Mouse (Mus musculus) neural tube, embryonic 12.5 days (tissue): ENCODE data around the gene Srpk2. TPM values are rescaled to one million over a fixed set of nuclear protein-coding genes. Genes with fewer than 3 reads are reported as not detected.

Source experiments
- ATAC-seq: fragments of 200-750 bp; cut with Nextera tagmentation; 2 replicates; pipeline ENCODE4 v1.8.0; 2017; ENCODE audit warnings: low read depth, mild to moderate bottlenecking, moderate TSS enrichment, moderate library complexity; ENCODE audit not compliant: low FRiP score
- H3K27ac ChIP-seq: fragments of 300-500 bp; sonication (generic); 2 replicates; pipeline ENCODE4 v1.5.1; 2016
- H3K27me3 ChIP-seq: fragments of 300-500 bp; sonication (generic); replicated peaks from 2 replicates; pipeline ENCODE4 v1.6.1; 2016; ENCODE audit warnings: mild to moderate bottlenecking
- H3K36me3 ChIP-seq: fragments of 300-500 bp; sonication (generic); 2 replicates; pipeline ENCODE4 v1.6.1; 2016; ENCODE audit warnings: mild to moderate bottlenecking
- H3K4me1 ChIP-seq: fragments of 300-500 bp; sonication (generic); 2 replicates; pipeline ENCODE4 v1.6.1; 2016
- H3K4me2 ChIP-seq: fragments of 300-500 bp; sonication (generic); replicated peaks from 2 replicates; pipeline ENCODE4 v1.6.1; 2016; ENCODE audit warnings: mild to moderate bottlenecking
- H3K4me3 ChIP-seq: fragments of 300-500 bp; sonication (generic); 2 replicates; pipeline ENCODE4 v1.5.1; 2016
- H3K9ac ChIP-seq: fragments of 300-500 bp; sonication (generic); 2 replicates; pipeline ENCODE4 v1.6.1; 2016; ENCODE audit warnings: mild to moderate bottlenecking
- H3K9me3 ChIP-seq: fragments of 300-500 bp; sonication (generic); 2 replicates; pipeline ENCODE4 v1.6.1; 2016; ENCODE audit warnings: mild to moderate bottlenecking
- WGBS: fragments of 180-500 bp; shearing (Covaris S2); methylation state at CpG from one replicate; pipeline ENCODE4 v1.1.7; 2016; 5-methylcytosine and 5-hydroxymethylcytosine counted together
- polyA plus RNA-seq: library from polyadenylated mRNA; unstranded; fragments of >200 nt; fragmentation: Nextera tagmentation; extraction: Ambion mirVana; gene quantifications from 2 replicates; pipeline ENCODE4 v1.2.1, GENCODE M21; 2016

Srpk2 gene
- polyA plus RNA-seq, 1 experiment from 2014 or later = 75.3 TPM

GRCm38 (mm10) chr5:23523936-23524335 lies 160.5 kb downstream of the Srpk2 start:
- H3K36me3 ChIP-seq = peaks cover 24% of the 10 kb centered on the region
- no peaks in the 10 kb centered on the region for H3K27me3 ChIP-seq
- H3K27ac ChIP-seq = no peak overlapping the region
- no peak overlapping the region for H3K4me3 ChIP-seq
- 88% methylated on average over 3 of the region's 3 CpGs for WGBS
- no peak overlapping the region for H3K4me2 ChIP-seq
- 0 out of 2 replicates have a peak, but pooled peaks cover 4% of the 10 kb centered on the region for H3K4me1 ChIP-seq
- no peak for ATAC-seq
- no peak overlapping the region for H3K9ac ChIP-seq
- H3K9me3 ChIP-seq = no peaks in the 10 kb centered on the region

DNA sequence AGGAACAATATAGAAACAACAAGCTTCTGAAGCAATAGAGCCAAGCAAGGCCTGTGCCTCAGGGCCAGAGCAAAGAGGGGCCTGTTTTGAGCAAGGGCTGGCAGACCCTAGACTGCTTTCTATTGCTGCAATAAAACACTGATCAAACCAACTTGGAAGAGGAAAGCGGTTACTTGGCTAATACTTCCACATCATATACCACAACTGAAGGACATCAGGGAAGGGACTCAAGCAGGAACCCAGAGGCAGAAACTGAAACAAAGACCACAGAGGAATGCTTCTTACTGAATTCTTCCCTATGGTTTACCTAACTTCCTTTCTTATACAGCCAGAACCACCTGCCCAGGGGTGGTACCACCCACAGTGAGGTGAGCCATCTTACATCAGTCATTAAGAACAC lies 162.8 kb downstream of the Srpk2 start:
- ATAC-seq = no peak
- no peaks in the 10 kb centered on the region for H3K27me3 ChIP-seq
- H3K4me2 ChIP-seq = no peak overlapping the region
- H3K4me1 ChIP-seq = 0 out of 2 replicates have a peak, but pooled peaks cover 14% of the 10 kb centered on the region
- WGBS = 52% methylated on average over 1 of the region's 1 CpGs
- H3K36me3 ChIP-seq = peaks cover 27% of the 10 kb centered on the region
- H3K9me3 ChIP-seq = no peaks in the 10 kb centered on the region
- H3K27ac ChIP-seq = no peak overlapping the region
- no peak overlapping the region for H3K4me3 ChIP-seq
- no peak overlapping the region for H3K9ac ChIP-seq

DNA sequence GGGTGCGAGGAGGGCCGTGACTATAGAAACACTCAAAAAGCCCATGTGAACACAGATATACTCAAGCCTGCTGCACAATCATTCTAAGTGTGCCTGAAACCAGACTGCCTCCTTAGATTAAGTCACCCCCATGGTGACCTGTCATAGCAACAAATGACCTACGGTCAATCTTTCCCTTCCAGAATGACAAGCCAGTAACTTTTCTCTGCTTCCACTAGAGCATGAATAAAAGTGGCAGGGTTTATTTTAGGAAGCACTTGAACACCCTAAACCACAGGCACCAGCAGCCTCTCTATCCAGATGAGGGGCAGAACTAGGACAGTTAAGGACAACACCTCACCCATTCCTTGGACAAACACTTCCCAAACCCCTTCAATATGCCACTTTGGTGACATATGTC lies 164.7 kb downstream of the Srpk2 start:
- Histone ChIP-seq H3K4me1 (0 out of 2 replicates have a peak, but pooled peaks cover 14% of the 10 kb centered on the region), H3K4me3 (no peak overlapping the region), H3K4me2 (no peak overlapping the region), H3K27ac (no peak overlapping the region), H3K9me3 (no peaks in the 10 kb centered on the region), H3K36me3 (peaks cover 30% of the 10 kb centered on the region), H3K27me3 (no peaks in the 10 kb centered on the region), H3K9ac (no peak overlapping the region)
- no peak for ATAC-seq
- 93% methylated on average over 3 of the region's 3 CpGs for WGBS

- H3K9ac ChIP-seq = no peak overlapping the region
These were observed 165.7 kb downstream of the Srpk2 start for GRCm38 (mm10) chr5:23518673-23519072.

GRCm38 (mm10) chr5:23517839-23518238 lies 166.6 kb downstream of the Srpk2 start:
- ATAC-seq = no peak
- Histone ChIP-seq H3K4me1 (0 out of 2 replicates have a peak, but pooled peaks cover 14% of the 10 kb centered on the region), H3K36me3 (peaks cover 40% of the 10 kb centered on the region), H3K9ac (no peak overlapping the region), H3K4me3 (no peak overlapping the region), H3K4me2 (no peak overlapping the region), H3K27me3 (no peaks in the 10 kb centered on the region), H3K27ac (no peak overlapping the region), H3K9me3 (no peaks in the 10 kb centered on the region)
- WGBS = 74% methylated on average over 4 of the region's 4 CpGs

More at GRCm38 (mm10) chr5:23518673-23519072, 165.7 kb downstream of the Srpk2 start:
- Histone ChIP-seq H3K27ac (no peak overlapping the region), H3K4me2 (no peak overlapping the region), H3K4me3 (no peak overlapping the region), H3K36me3 (peaks cover 32% of the 10 kb centered on the region), H3K4me1 (0 out of 2 replicates have a peak, but pooled peaks cover 14% of the 10 kb centered on the region), H3K27me3 (no peaks in the 10 kb centered on the region), H3K9me3 (no peaks in the 10 kb centered on the region)
- whole genome bisulfite sequencing = 67% methylated on average over 3 of the region's 3 CpGs
- ATAC-seq = no peak

DNA sequence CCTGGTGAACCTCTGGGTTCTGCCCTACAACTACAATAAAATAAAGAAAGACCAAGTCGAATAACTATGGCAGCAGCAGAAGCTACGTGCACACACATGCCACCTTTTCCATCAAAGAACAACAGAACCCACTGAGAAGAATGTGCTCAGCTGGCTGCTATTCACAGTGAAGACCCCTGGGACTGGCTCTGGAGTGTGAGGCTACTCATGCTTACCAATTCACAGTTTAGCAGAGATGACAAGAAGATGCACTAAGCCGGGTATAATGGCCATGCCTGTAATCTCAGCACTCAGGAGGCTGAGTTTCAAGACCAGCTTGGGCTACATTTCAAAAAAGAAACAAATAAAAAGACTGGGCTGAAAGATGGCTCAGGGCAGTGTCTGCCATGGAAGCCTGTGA lies 167.5 kb downstream of the Srpk2 start:
- Histone ChIP-seq H3K27me3 (no peaks in the 10 kb centered on the region), H3K4me2 (no peak overlapping the region), H3K9me3 (no peaks in the 10 kb centered on the region), H3K4me3 (no peak overlapping the region), H3K4me1 (0 out of 2 replicates have a peak, but pooled peaks cover 14% of the 10 kb centered on the region), H3K36me3 (peaks cover 39% of the 10 kb centered on the region), H3K9ac (no peak overlapping the region), H3K27ac (no peak overlapping the region)
- 58% methylated on average over 3 of the region's 3 CpGs for WGBS
- ATAC-seq = peak; percentile 72; the same call in 1 of the 2 replicates

DNA sequence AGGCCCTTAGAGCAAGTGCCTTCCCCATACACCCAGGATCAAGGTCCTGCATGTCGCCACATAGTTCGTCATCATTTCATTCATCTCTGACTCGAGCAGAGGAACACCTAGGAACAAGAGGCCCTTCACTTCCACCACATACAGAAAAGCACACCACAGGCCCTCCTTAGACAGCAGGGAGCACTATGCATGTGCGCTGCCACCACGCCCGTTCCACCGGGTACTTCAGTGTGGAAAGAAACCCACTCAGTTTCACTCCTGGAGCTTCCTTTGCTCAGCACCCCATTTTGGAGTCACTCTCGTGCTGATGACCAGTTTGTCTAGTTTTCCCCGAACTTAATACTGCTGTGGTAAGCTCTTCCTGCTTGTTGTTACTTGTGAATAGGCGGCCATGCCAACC lies 169.4 kb downstream of the Srpk2 start:
- H3K27ac ChIP-seq = no peak overlapping the region
- WGBS = 91% methylated on average over 10 of the region's 10 CpGs
- peaks cover 38% of the 10 kb centered on the region for H3K36me3 ChIP-seq
- no peak overlapping the region for H3K9ac ChIP-seq
- H3K9me3 ChIP-seq = no peaks in the 10 kb centered on the region
- no peak overlapping the region for H3K4me2 ChIP-seq
- 0 out of 2 replicates have a peak, but pooled peaks cover 15% of the 10 kb centered on the region for H3K4me1 ChIP-seq
- no peak for ATAC-seq
- H3K4me3 ChIP-seq = no peak overlapping the region
- H3K27me3 ChIP-seq = no peaks in the 10 kb centered on the region

DNA sequence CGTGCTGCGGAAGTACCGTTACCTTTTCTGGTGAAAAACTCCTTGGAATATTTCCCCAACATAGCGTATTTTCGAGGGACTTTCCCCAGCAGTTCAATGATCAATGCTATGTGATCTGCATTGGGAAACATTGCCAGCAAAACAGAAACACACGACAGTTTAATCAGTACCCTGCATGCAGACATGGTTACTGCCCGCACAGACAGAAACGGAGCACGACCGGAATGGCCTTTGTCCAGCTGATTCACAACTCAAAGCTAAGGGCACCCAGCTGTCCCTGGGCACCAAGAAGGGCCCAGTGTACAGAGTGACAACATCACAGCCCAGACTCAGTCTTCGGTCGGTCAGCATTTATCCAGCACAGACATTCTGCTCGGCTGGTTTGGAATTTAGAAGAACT lies 170.9 kb downstream of the Srpk2 start:
- Histone ChIP-seq H3K9ac (no peak overlapping the region), H3K4me2 (no peak overlapping the region), H3K4me1 (0 out of 2 replicates have a peak, but pooled peaks cover 9% of the 10 kb centered on the region), H3K9me3 (no peaks in the 10 kb centered on the region), H3K36me3 (peaks cover 46% of the 10 kb centered on the region), H3K27me3 (no peaks in the 10 kb centered on the region), H3K27ac (no peak overlapping the region), H3K4me3 (no peak overlapping the region)
- 95% methylated on average over 13 of the region's 13 CpGs for WGBS
- no peak for ATAC-seq

DNA sequence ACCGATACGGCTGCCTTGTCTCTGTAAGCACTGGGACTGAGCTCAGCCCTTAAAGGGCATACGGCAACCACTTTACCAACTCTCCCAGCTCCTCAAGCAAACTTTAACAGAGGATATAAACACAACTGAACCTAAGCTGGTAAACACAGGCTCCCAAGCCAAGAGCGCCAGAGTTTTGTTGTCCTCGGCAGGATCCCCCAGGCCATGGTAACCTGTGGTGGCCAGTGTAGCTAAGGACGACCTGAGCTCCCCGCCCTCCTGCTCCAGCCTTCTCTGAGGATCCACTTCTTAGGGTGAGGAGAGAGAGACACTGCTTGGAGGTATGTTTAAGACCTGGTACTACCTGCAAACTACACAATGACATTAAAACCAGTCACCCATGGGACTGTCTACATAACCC lies 171.9 kb downstream of the Srpk2 start:
- 0 out of 2 replicates have a peak, but pooled peaks cover 9% of the 10 kb centered on the region for H3K4me1 ChIP-seq
- ATAC-seq = no peak
- H3K36me3 ChIP-seq = peaks cover 43% of the 10 kb centered on the region
- no peaks in the 10 kb centered on the region for H3K9me3 ChIP-seq
- 94% methylated on average over 7 of the region's 7 CpGs for WGBS
- no peak overlapping the region for H3K4me2 ChIP-seq
- H3K27me3 ChIP-seq = no peaks in the 10 kb centered on the region
- H3K27ac ChIP-seq = no peak overlapping the region
- H3K4me3 ChIP-seq = no peak overlapping the region
- H3K9ac ChIP-seq = no peak overlapping the region

DNA sequence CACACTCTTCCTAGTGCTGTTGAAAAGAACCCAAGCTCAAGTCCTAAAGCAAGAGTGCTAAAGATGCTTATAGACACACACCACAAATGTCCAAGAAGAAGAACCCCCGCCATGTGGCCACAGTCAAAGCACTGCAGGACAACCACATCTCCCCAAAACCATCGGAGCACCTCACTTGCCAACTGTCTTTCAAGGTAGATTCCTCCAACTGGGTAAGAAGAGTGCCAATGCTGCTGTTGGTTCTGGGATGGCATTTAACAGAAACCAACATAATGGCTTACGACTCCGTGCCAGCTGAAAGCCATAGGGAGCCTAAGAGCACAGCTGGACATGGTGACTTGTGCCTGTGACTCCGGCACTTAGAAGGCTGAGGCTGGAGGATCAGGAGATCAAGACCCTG lies 173.0 kb downstream of the Srpk2 start:
- H3K27ac ChIP-seq = no peak overlapping the region
- no peak overlapping the region for H3K9ac ChIP-seq
- H3K4me3 ChIP-seq = no peak overlapping the region
- no peaks in the 10 kb centered on the region for H3K9me3 ChIP-seq
- 0 out of 2 replicates have a peak, but pooled peaks cover 4% of the 10 kb centered on the region for H3K4me1 ChIP-seq
- no peaks in the 10 kb centered on the region for H3K27me3 ChIP-seq
- 93% methylated on average over 5 of the region's 5 CpGs for WGBS
- H3K36me3 ChIP-seq = peaks cover 43% of the 10 kb centered on the region
- H3K4me2 ChIP-seq = no peak overlapping the region
- no peak for ATAC-seq

- WGBS = 78% methylated on average over 6 of the region's 6 CpGs
- Histone ChIP-seq H3K9me3 (no peaks in the 10 kb centered on the region), H3K4me2 (no peak overlapping the region), H3K27ac (no peak overlapping the region), H3K4me1 (0 out of 2 replicates have a peak, but pooled peaks cover 4% of the 10 kb centered on the region), H3K4me3 (no peak overlapping the region), H3K27me3 (no peaks in the 10 kb centered on the region), H3K36me3 (peaks cover 26% of the 10 kb centered on the region), H3K9ac (no peak overlapping the region)
- ATAC-seq = peak; percentile 59
These were observed 175.8 kb downstream of the Srpk2 start for GRCm38 (mm10) chr5:23508630-23509029.

DNA sequence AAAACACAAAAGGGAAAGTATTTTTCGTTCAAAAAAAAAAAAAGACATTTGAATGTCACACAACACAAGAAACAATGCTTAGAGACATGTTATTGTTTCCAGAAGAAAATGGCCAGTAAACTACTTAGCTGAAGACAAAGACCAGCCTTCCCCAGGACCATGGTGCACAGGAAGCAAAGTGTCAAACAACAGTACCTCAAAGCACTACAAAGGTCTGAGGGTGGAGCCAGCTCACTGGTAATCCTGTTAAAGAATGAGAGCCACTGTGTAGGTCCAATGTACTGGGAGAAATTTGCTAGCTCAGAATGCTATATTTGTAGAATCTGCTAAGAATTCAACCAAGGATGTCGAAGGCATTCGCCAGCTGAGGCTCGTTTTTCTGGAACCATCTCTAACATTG lies 177.2 kb downstream of the Srpk2 start:
- Histone ChIP-seq H3K4me1 (0 out of 2 replicates have a peak, but pooled peaks cover 4% of the 10 kb centered on the region), H3K9ac (no peak overlapping the region), H3K36me3 (peaks cover 24% of the 10 kb centered on the region), H3K4me2 (no peak overlapping the region), H3K27ac (no peak overlapping the region), H3K4me3 (no peak overlapping the region), H3K9me3 (no peaks in the 10 kb centered on the region), H3K27me3 (no peaks in the 10 kb centered on the region)
- ATAC-seq = no peak
- WGBS = 80% methylated on average over 4 of the region's 4 CpGs

DNA sequence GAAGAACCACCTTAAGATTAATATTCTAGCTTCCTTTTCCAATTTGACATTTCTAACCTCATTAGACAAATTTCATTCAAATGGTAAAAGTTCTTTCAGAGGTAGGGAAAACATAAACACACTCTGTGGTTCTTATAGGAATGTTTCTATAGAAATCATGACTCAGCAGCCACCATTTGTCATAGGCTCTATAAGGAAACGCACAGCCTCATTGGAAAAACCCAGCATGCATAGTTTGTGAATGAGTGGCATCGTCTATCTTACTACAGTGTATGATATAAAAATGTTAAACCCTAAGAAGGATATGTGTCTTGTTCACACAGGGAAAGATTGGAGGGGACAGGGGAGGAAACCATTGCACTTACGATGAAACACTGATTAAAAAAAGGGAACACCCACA lies 178.8 kb downstream of the Srpk2 start:
- Histone ChIP-seq H3K9ac (no peak overlapping the region), H3K4me1 (0 out of 2 replicates have a peak, but pooled peaks cover 4% of the 10 kb centered on the region), H3K27me3 (no peaks in the 10 kb centered on the region), H3K4me3 (no peak overlapping the region), H3K4me2 (no peak overlapping the region), H3K36me3 (peaks cover 39% of the 10 kb centered on the region), H3K9me3 (no peaks in the 10 kb centered on the region), H3K27ac (no peak overlapping the region)
- no peak for ATAC-seq
- WGBS = 88% methylated on average over 3 of the region's 3 CpGs
